Mouse (Mus musculus): ENCODE results near the gene Map4. TPM values are rescaled to one million over a fixed set of nuclear protein-coding genes. Genes with fewer than 3 reads are reported as not detected.

Map4 gene
- polyA plus RNA-seq (2015; fragmentation: Illumina TruSeq; extraction: RNeasy Lipid Tissue Mini Kit (QIAGEN cat#74804); ENCODE audit: low read depth, low replicate concordance): 379 TPM

DNA sequence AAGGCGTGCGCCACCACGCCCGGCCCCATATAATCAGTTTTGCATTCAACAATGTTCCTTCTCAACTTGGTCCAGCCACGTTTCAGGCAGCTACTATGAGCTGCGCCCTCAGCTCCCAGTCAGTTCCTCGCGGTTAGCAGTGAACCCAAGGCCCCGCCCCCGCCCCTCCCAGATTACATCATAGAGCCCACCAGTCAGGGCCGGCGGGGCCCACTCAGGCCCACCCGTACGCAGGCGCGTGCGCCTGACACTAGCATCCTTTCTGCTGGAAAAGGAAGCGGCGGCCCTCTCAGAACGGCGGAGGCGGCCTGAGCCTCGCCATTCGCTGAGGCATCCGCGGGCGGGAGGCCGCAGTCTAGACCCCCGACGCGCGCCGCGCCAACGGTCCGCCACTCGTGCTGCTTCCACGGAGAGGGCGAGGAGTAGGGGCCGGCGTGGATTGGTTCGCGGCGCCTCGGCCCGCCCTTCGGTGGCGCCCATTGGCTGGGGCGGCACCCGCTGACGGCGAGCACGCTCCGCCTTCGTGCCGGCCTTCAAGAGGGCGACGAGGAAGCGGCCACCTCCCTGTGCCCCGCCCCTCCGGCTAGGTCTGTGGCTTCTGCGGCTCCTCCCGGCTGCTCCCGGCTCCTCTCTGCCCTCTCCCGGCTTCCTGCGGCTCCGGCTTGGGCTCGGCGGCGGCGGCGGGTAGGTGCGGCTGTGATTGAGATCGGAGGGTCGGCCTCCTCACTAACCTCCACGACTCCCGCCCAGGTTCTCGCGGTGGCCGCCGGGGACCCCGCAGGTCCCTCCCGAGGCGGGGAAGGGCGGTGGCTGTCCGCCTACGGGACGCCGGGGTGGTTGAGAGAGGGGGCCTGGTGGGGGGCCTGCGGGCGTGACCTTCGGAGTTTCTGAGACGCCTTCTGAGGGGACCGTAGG, at the start of gene Map4:
Map4 (plus strand) TSS at position 204 of the 915 bp plus-strand sequence.

GRCm38 (mm10) chr9:110116977-110117778, 185.9 kb downstream of the Map4 start, which contains the start of gene Smarcc1:
Gene Smarcc1 (plus strand): TSS chr9:110117708.

GRCm38 (mm10) chr9:110117779-110118139, 186.5 kb downstream of the Map4 start, which contains the start of gene Dhx30:
Gene Dhx30 (minus strand): TSS chr9:110117830.

Other genes with a start within 250 kb of the Map4 start
- gene Fbxw18, start 228.8 kb upstream of the Map4 start, polyA plus RNA-seq (2015; fragmentation: Illumina TruSeq; extraction: RNeasy Lipid Tissue Mini Kit (QIAGEN cat#74804); ENCODE audit: low read depth, low replicate concordance): not detected
- not detected for gene Fbxw26, start 185.4 kb upstream of the Map4 start, polyA plus RNA-seq (2015; fragmentation: Illumina TruSeq; extraction: RNeasy Lipid Tissue Mini Kit (QIAGEN cat#74804); ENCODE audit: low read depth, low replicate concordance)
- gene Fbxw27, start 140.8 kb upstream of the Map4 start, polyA plus RNA-seq (2015; fragmentation: Illumina TruSeq; extraction: RNeasy Lipid Tissue Mini Kit (QIAGEN cat#74804); ENCODE audit: low read depth, low replicate concordance): not detected
- 15.7 TPM for gene Spink8, start 119.2 kb upstream of the Map4 start, polyA plus RNA-seq (2015; fragmentation: Illumina TruSeq; extraction: RNeasy Lipid Tissue Mini Kit (QIAGEN cat#74804); ENCODE audit: low read depth, low replicate concordance)
- gene Nme6, start 98.7 kb upstream of the Map4 start, polyA plus RNA-seq (2015; fragmentation: Illumina TruSeq; extraction: RNeasy Lipid Tissue Mini Kit (QIAGEN cat#74804); ENCODE audit: low read depth, low replicate concordance): 15.4 TPM
- gene Camp, start 81.8 kb upstream of the Map4 start, polyA plus RNA-seq (2015; fragmentation: Illumina TruSeq; extraction: RNeasy Lipid Tissue Mini Kit (QIAGEN cat#74804); ENCODE audit: low read depth, low replicate concordance): not detected
- gene Cdc25a, start 55.9 kb upstream of the Map4 start, polyA plus RNA-seq (2015; fragmentation: Illumina TruSeq; extraction: RNeasy Lipid Tissue Mini Kit (QIAGEN cat#74804); ENCODE audit: low read depth, low replicate concordance): 4.9 TPM
- 33.9 TPM for gene Smarcc1, start 186.2 kb downstream of the Map4 start, polyA plus RNA-seq (2015; fragmentation: Illumina TruSeq; extraction: RNeasy Lipid Tissue Mini Kit (QIAGEN cat#74804); ENCODE audit: low read depth, low replicate concordance)
- gene Dhx30, start 186.4 kb downstream of the Map4 start, polyA plus RNA-seq (2015; fragmentation: Illumina TruSeq; extraction: RNeasy Lipid Tissue Mini Kit (QIAGEN cat#74804); ENCODE audit: low read depth, low replicate concordance): 96.0 TPM

Data from brain, adult 10 weeks (tissue).